Mouse (Mus musculus) limb, embryonic 14.5 days (tissue): Measurements from ENCODE around the gene Brox. TPM values are rescaled to one million over a fixed set of nuclear protein-coding genes. Genes with fewer than 3 reads are reported as not detected.
"Not testable (repeated sequence)": the region's sequence is repeated elsewhere in the genome, so short reads cannot be mapped to it uniquely, and the experiment has no call there.

Source experiments
- ATAC-seq: fragments of 200-750 bp; cut with Nextera tagmentation; 2 replicates; pipeline ENCODE4 v1.8.0; 2017; ENCODE audit warnings: low read depth, moderate number of reproducible peaks, moderate TSS enrichment; ENCODE audit not compliant: low FRiP score
- DNase-seq: peaks from one replicate; pipeline ENCODE4 v3.0.0-alpha.2; 2015; ENCODE audit warnings: low spot score
- H3K27ac ChIP-seq: fragments of 300-500 bp; sonication (generic); replicated peaks from 2 replicates; pipeline ENCODE4 v1.5.1; 2014; ENCODE audit warnings: low read depth, mild to moderate bottlenecking, low read length, moderate library complexity, mixed read lengths
- H3K27me3 ChIP-seq: fragments of 300-500 bp; sonication (generic); 2 replicates; pipeline ENCODE4 v1.6.1; 2014; ENCODE audit warnings: low read length, mixed read lengths; ENCODE audit not compliant: control insufficient read depth, insufficient read depth
- H3K36me3 ChIP-seq: fragments of 300-500 bp; sonication (generic); 2 replicates; pipeline ENCODE4 v1.6.1; 2014; ENCODE audit warnings: mild to moderate bottlenecking, low read length, moderate library complexity, mixed read lengths; ENCODE audit not compliant: control insufficient read depth, insufficient read depth
- H3K4me1 ChIP-seq: fragments of 300-500 bp; sonication (generic); 2 replicates; pipeline ENCODE4 v1.6.1; 2014; ENCODE audit warnings: antibody characterized with exemption, low read length, mixed read lengths; ENCODE audit not compliant: control insufficient read depth, insufficient read depth
- H3K4me2 ChIP-seq: fragments of 300-500 bp; sonication (generic); replicated peaks from 2 replicates; pipeline ENCODE4 v1.6.1; 2014; ENCODE audit warnings: low read depth, mild to moderate bottlenecking, low read length, moderate library complexity; ENCODE audit not compliant: severe bottlenecking
- H3K4me3 ChIP-seq: fragments of 300-500 bp; sonication (generic); replicated peaks from 2 replicates; pipeline ENCODE4 v1.5.1; 2014; ENCODE audit warnings: low read length
- H3K9ac ChIP-seq: fragments of 300-500 bp; sonication (generic); 2 replicates; pipeline ENCODE4 v1.6.1; 2014; ENCODE audit warnings: mild to moderate bottlenecking, low read depth, low read length, moderate library complexity; ENCODE audit not compliant: severe bottlenecking
- H3K9me3 ChIP-seq: fragments of 300-500 bp; sonication (generic); 2 replicates; pipeline ENCODE4 v1.6.1; 2016; ENCODE audit warnings: low read length; ENCODE audit not compliant: control insufficient read depth
- POLR2A ChIP-seq: fragments of 200-500 bp; IDR thresholded peaks from 2 replicates; pipeline ENCODE4 v1.8.0; 2012; ENCODE audit warnings: inconsistent platforms, mild to moderate bottlenecking, moderate library complexity, borderline replicate concordance; ENCODE audit not compliant: insufficient read depth, insufficient read length; ENCODE audit errors: extremely low read depth
- WGBS: fragments of 180-500 bp; shearing (Covaris S2); extraction: QIAGEN DNeasy Blood & Tissue Kit; methylation state at CpG from one replicate; pipeline ENCODE4 v1.1.7; 2014; 5-methylcytosine and 5-hydroxymethylcytosine counted together
- polyA plus RNA-seq, 2 experiments: library from polyadenylated mRNA; depleted of rRNA in 1 of 2; stranded (reverse) in 1 of 2; unstranded in 1 of 2; fragments of >200 nt; fragmentation: Nextera tagmentation in 1 of 2; extraction: Ambion mirVana in 1 of 2; gene quantifications; 2 replicates each; pipeline versions ENCODE4 v1.2.1 to v1.2.3; 2012 to 2014

Gene Brox
- polyA plus RNA-seq (2012; rRNA removed) (33.5 and 37.8 TPM in 2 replicates), polyA plus RNA-seq (2014; fragmentation: Nextera tagmentation; extraction: Ambion mirVana) (41.7 and 42.3 TPM in 2 replicates)

GRCm38 (mm10) chr1:183296877-183297383 is at the start of gene Brox:
Gene Brox (minus strand): TSS chr1:183297269.
- Histone ChIP-seq H3K4me2 (peak within 1 kb of the TSS; percentile 49), H3K9ac (peak within 1 kb of the TSS; percentile 51), H3K27me3 (no peaks in the 10 kb centered on the region), H3K4me1 (no peaks in the 10 kb centered on the region), H3K36me3 (peaks cover 14% of the 10 kb centered on the region), H3K27ac (peak within 1 kb of the TSS; percentile 19; the same call in 1 of the 2 replicates), H3K4me3 (peak within 1 kb of the TSS; percentile 45), H3K9me3 (no peaks in the 10 kb centered on the region)
- DNase-seq (peak; percentile 93), ATAC-seq (peak; percentile 92)
- WGBS, result 2% methylated on average over 35 of the region's 39 CpGs
- peak; percentile 73; the same call in 1 of the 2 replicates for TF ChIP-seq POLR2A

GRCm38 (mm10) chr1:183345817-183346195 is 48.7 kb upstream of the Brox start:
- H3K27me3 ChIP-seq, result no peaks in the 10 kb centered on the region
- peaks cover 47% of the 10 kb centered on the region for H3K36me3 ChIP-seq
- no peak for TF ChIP-seq POLR2A
- ATAC-seq (no peak), DNase-seq (no peak)
- H3K4me1 ChIP-seq, result peaks cover 6% of the 10 kb centered on the region
- H3K4me2 ChIP-seq, result peak overlapping the region; percentile 85
- no peaks in the 10 kb centered on the region for H3K9me3 ChIP-seq
- WGBS, result 7% methylated on average over 10 of the region's 10 CpGs
- peak overlapping the region; percentile 59; the same call in 1 of the 2 replicates for H3K27ac ChIP-seq
- H3K9ac ChIP-seq, result peak overlapping the region; percentile 81
- peak overlapping the region; percentile 81 for H3K4me3 ChIP-seq

GRCm38 (mm10) chr1:183344886-183345816 is 48.1 kb upstream of the Brox start:
- Histone ChIP-seq H3K27me3 (no peaks in the 10 kb centered on the region), H3K4me2 (peak overlapping the region; percentile 85), H3K9me3 (no peaks in the 10 kb centered on the region), H3K9ac (peak overlapping the region; percentile 81), H3K4me1 (peaks cover 6% of the 10 kb centered on the region), H3K4me3 (peak overlapping the region; percentile 81), H3K27ac (peak overlapping the region; percentile 59), H3K36me3 (peaks cover 46% of the 10 kb centered on the region)
- DNase-seq (peak; percentile 86), ATAC-seq (peak; percentile 95)
- TF ChIP-seq POLR2A, result no peak
- WGBS, result under 1% methylated on average over 71 of the region's 72 CpGs

- not testable (repeated sequence) for DNase-seq, H3K27me3 ChIP-seq, H3K4me2 ChIP-seq, ATAC-seq, H3K4me1 ChIP-seq, H3K4me3 ChIP-seq, H3K27ac ChIP-seq, H3K9me3 ChIP-seq, H3K9ac ChIP-seq
- WGBS, result 93% methylated on average over 1 of the region's 1 CpGs
- peaks cover 38% of the 10 kb centered on the region for H3K36me3 ChIP-seq
Measured at GRCm38 (mm10) chr1:183342902-183343301, 45.8 kb upstream of the Brox start.

- Histone ChIP-seq H3K4me3 (no peak overlapping the region), H3K27me3 (no peaks in the 10 kb centered on the region), H3K9me3 (peaks cover 3% of the 10 kb centered on the region; the same call in 1 of the 2 replicates), H3K4me2 (no peak overlapping the region), H3K9ac (no peak overlapping the region), H3K36me3 (peaks cover 86% of the 10 kb centered on the region), H3K4me1 (no peaks in the 10 kb centered on the region), H3K27ac (no peak overlapping the region)
- no peak for ATAC-seq
- no peak for TF ChIP-seq POLR2A
- 95% methylated on average over 8 of the region's 8 CpGs for WGBS
- no peak for DNase-seq
Measured at GRCm38 (mm10) chr1:183327171-183327570, 30.1 kb upstream of the Brox start.
